Mouse (Mus musculus): Measurements from ENCODE around the gene Rftn1.

Gene Rftn1

DNA sequence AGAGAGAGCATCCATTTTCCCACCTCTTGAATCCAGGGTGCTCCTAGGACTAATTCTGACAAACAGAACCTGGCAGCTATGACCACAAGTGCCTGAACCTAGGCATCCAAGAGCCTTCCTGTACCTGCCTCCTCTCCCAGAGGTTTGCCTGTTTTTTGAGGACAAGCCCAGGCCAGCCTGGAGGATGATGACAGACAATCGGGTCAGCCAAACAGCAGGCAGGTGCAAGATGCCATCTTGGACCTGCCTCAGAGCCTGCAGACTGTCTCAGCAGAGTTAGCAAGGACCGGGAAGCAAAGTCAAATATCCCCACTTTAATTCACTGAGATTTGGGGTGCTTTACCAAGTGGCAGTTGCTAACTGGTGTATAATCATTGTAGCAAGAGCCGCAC is 170.7 kb downstream of the Rftn1 start:
- Histone ChIP-seq H3K36me3 (ENCODE audit: control insufficient read depth, insufficient read depth, low read length, poor library complexity, severe bottlenecking) (peaks cover 3% of the 10 kb centered on the region), H3K27me3 (ENCODE audit: control insufficient read depth, insufficient read depth, low read length, poor library complexity, severe bottlenecking) (no peaks in the 10 kb centered on the region)
- no peak for DNase-seq (ENCODE audit: low read depth, low spot score)

DNA sequence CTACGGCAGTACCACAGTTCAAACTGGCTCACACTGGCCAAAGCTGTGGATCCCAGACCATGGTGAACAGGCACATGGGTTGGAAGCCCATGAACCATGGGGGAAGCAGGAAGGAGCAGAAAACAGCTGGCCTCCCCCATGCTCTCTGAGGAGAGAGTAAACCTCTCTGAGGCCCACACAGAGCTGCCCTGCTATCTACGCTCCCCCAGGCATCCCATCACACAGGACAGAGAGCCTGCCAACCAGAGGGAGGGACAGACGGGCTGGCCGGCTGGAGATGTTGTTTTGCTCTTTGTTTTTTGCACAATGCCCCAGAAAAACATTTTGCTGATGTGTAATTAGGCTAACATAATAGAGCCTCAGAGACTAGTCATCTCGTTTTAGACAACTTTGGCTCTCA is 171.4 kb downstream of the Rftn1 start:
- Histone ChIP-seq H3K27me3 (ENCODE audit: control insufficient read depth, insufficient read depth, low read length, poor library complexity, severe bottlenecking) (no peaks in the 10 kb centered on the region), H3K36me3 (ENCODE audit: control insufficient read depth, insufficient read depth, low read length, poor library complexity, severe bottlenecking) (peaks cover 4% of the 10 kb centered on the region)
- DNase-seq (ENCODE audit: low read depth, low spot score) = no peak

DNA sequence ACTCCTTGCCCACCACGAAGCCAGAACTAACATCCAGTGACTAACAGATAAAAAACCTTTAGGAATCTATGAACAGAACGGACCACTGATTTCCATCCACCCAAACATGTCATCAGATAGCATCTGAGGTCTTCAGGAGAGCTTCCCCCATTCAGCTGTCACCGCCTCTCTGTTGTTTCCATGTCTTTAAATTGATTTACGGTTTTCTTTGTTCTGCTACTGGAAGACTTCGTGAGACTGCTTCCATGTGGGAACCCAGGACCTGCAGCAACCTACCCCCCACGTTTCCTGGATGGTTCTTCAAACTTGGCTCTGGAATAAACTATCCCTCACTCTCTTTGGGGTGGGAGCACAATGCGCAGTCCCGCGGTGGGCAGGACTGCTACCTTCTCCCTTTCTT is 175.8 kb downstream of the Rftn1 start:
- DNase-seq (ENCODE audit: low read depth, low spot score) = no peak
- Histone ChIP-seq H3K36me3 (ENCODE audit: control insufficient read depth, insufficient read depth, low read length, poor library complexity, severe bottlenecking) (peaks cover 4% of the 10 kb centered on the region; the same call in 1 of the 2 replicates), H3K27me3 (ENCODE audit: control insufficient read depth, insufficient read depth, low read length, poor library complexity, severe bottlenecking) (no peaks in the 10 kb centered on the region)

DNA sequence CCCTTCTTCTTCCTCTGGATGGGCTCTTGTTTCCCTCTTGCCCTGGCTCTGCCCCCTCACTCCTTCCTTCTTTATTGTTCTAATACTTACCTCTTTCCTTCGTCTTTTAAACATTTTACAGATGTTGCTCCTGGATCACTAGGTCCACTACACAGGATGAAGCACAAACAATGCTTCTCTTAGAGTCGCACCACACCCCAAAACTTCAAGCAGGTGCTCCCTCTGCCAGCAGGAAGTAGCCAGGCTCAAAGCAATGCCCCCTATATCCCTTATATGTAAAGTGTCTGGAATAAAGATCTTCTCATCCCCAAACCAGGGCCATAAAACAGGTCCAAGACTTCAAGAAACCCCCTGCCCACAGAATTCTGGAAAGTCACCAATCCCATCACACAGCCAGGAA is 176.6 kb downstream of the Rftn1 start:
- no peaks in the 10 kb centered on the region for H3K27me3 ChIP-seq (ENCODE audit: control insufficient read depth, insufficient read depth, low read length, poor library complexity, severe bottlenecking)
- H3K36me3 ChIP-seq (ENCODE audit: control insufficient read depth, insufficient read depth, low read length, poor library complexity, severe bottlenecking) = peaks cover 3% of the 10 kb centered on the region; the same call in 1 of the 2 replicates
- no peak for DNase-seq (ENCODE audit: low read depth, low spot score)

DNA sequence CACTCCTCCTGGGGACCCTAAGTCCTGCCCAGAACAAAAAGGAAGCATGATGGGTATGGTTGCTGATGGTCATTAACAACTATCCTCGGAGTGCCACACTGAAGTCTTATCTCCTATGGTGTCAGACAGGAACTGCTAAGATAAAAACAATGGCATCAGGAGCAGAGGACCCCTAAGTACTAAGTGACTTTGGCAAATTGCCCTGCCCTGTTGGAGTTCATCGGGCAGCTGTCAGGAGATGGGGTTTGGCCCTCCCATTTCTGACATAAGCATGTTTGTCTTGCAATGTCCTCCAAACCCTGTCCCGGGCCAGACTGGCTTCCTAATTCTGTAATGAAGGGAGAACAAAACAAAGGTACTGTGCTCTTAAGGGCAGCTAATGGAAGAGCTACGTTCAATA is 180.4 kb downstream of the Rftn1 start:
- Histone ChIP-seq H3K27me3 (ENCODE audit: control insufficient read depth, insufficient read depth, low read length, poor library complexity, severe bottlenecking) (no peaks in the 10 kb centered on the region), H3K36me3 (ENCODE audit: control insufficient read depth, insufficient read depth, low read length, poor library complexity, severe bottlenecking) (peaks cover 6% of the 10 kb centered on the region)
- no peak for DNase-seq (ENCODE audit: low read depth, low spot score)

GRCm38 (mm10) chr17:50006721-50007351 is 183.6 kb downstream of the Rftn1 start:
- Histone ChIP-seq H3K36me3 (ENCODE audit: control insufficient read depth, insufficient read depth, low read length, poor library complexity, severe bottlenecking) (peaks cover 19% of the 10 kb centered on the region), H3K27me3 (ENCODE audit: control insufficient read depth, insufficient read depth, low read length, poor library complexity, severe bottlenecking) (no peaks in the 10 kb centered on the region)
- no peak for DNase-seq (ENCODE audit: low read depth, low spot score)

- Histone ChIP-seq H3K36me3 (ENCODE audit: control insufficient read depth, insufficient read depth, low read length, poor library complexity, severe bottlenecking) (peaks cover 19% of the 10 kb centered on the region), H3K27me3 (ENCODE audit: control insufficient read depth, insufficient read depth, low read length, poor library complexity, severe bottlenecking) (no peaks in the 10 kb centered on the region)
- no peak for DNase-seq (ENCODE audit: low read depth, low spot score)
These were observed 184.1 kb downstream of the Rftn1 start for GRCm38 (mm10) chr17:50006338-50006720.

DNA sequence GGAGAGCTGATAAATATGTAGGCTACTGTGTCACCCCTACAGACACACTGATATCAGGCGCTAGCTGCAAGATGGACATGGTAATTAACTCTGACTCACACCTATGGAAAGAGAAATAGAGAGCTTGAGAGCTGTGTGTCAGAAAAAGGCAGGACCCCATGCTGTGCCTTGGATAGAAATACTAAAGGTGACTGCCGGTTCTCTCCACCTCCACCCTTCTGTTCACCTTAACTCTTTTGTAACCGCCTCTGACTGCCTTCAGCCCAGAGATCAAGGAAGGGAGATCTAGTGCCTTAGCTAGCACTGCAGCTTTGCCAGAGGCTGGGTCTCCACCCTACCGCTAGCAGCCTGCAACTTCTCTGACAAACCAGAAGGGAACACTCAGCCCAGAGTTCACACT is 187.3 kb downstream of the Rftn1 start:
- H3K27me3 ChIP-seq (ENCODE audit: control insufficient read depth, insufficient read depth, low read length, poor library complexity, severe bottlenecking) = no peaks in the 10 kb centered on the region
- peaks cover 37% of the 10 kb centered on the region for H3K36me3 ChIP-seq (ENCODE audit: control insufficient read depth, insufficient read depth, low read length, poor library complexity, severe bottlenecking)
- no peak for DNase-seq (ENCODE audit: low read depth, low spot score)

DNA sequence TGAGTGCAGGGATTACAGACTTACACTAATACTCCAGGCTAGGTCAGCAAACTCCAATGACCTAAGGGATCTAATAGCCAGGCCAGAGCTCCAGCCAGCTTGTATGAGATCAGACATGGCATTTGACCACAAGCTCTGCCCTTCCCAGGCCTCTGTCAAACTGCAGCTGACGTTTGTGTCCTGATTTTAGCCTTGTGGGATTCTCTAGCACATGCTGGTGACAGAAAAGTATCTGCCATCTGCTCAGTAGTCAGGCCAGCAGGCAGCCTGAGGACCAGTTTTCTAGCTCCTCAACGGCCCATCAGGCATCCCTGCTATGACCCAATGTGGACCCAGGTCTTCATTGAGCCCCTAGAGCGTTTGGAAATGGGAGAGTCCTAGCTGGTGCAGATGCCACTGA is 188.3 kb downstream of the Rftn1 start:
- Histone ChIP-seq H3K27me3 (ENCODE audit: control insufficient read depth, insufficient read depth, low read length, poor library complexity, severe bottlenecking) (no peaks in the 10 kb centered on the region), H3K36me3 (ENCODE audit: control insufficient read depth, insufficient read depth, low read length, poor library complexity, severe bottlenecking) (peaks cover 37% of the 10 kb centered on the region)
- no peak for DNase-seq (ENCODE audit: low read depth, low spot score)

GRCm38 (mm10) chr17:50001754-50002153 is 188.7 kb downstream of the Rftn1 start:
- DNase-seq (ENCODE audit: low read depth, low spot score) = no peak
- Histone ChIP-seq H3K36me3 (ENCODE audit: control insufficient read depth, insufficient read depth, low read length, poor library complexity, severe bottlenecking) (peaks cover 37% of the 10 kb centered on the region), H3K27me3 (ENCODE audit: control insufficient read depth, insufficient read depth, low read length, poor library complexity, severe bottlenecking) (no peaks in the 10 kb centered on the region)

DNA sequence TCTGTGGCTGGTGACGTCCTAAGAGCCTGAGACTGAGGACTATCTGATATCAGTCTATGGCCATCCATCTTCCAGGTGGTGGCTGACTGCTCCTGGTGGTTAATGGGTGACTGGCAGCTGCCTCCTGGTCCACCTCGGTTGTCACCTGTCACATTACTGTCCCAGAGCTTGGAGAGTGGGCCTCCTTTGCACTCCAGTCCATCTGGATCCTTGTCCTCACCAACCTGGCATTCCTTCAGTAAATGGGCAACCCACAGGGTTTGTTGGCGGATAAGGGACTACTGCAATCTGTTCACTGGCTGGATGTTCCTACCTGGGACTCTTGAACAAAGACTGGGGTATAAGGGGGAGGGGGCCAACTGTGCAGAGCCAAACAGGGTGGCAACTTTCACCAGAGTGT is 189.9 kb downstream of the Rftn1 start:
- Histone ChIP-seq H3K36me3 (ENCODE audit: control insufficient read depth, insufficient read depth, low read length, poor library complexity, severe bottlenecking) (peaks cover 36% of the 10 kb centered on the region), H3K27me3 (ENCODE audit: control insufficient read depth, insufficient read depth, low read length, poor library complexity, severe bottlenecking) (no peaks in the 10 kb centered on the region)
- no peak for DNase-seq (ENCODE audit: low read depth, low spot score)

DNA sequence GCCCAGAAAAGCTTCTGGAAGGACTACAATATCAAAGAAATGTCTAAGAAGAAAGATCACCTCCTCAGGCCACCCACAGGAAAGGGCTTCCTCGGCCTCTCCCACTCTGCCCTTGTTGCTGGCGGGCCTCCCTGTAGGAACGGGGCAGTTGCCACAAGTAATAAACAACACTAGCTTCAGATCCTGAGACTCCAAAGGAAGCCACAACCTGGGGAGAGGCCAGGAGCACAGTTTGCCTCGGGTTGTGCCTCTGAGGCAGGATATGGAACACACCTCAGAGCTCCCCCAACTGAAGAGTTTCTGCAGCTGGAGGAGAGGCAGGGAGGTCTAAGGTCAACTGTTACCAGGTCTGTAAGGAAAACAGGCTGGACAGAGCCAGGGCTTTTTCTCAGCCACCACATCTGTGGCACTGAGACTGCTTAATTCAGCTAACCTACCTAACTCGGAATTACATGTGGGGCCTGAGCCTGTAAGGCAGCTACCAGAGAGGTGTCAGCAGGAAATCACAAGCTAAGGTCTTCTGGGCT is 193.8 kb downstream of the Rftn1 start:
- Histone ChIP-seq H3K36me3 (ENCODE audit: control insufficient read depth, insufficient read depth, low read length, poor library complexity, severe bottlenecking) (peaks cover 23% of the 10 kb centered on the region), H3K27me3 (ENCODE audit: control insufficient read depth, insufficient read depth, low read length, poor library complexity, severe bottlenecking) (no peaks in the 10 kb centered on the region)
- no peak for DNase-seq (ENCODE audit: low read depth, low spot score)

DNA sequence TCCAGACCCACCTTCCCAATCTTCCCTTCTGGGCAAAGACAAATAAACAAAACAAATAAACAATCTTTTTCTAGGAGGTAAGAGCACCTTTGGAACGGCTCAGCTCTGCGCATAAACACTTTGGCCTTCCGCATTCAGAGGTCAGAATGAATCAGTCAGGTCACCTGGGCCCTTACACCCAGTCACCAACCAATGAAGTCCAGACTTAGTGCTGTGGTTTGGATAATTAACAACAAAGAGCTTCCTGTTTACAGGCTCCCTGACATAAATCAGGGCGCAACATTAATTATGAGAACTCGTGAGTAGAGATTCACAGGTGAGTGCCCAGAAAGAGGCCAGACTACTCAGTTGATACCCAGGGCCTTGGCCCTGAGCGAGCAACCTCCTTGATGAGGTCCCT is 194.4 kb downstream of the Rftn1 start:
- peaks cover 22% of the 10 kb centered on the region for H3K36me3 ChIP-seq (ENCODE audit: control insufficient read depth, insufficient read depth, low read length, poor library complexity, severe bottlenecking)
- no peak for DNase-seq (ENCODE audit: low read depth, low spot score)
- no peaks in the 10 kb centered on the region for H3K27me3 ChIP-seq (ENCODE audit: control insufficient read depth, insufficient read depth, low read length, poor library complexity, severe bottlenecking)

- peaks cover 13% of the 10 kb centered on the region for H3K36me3 ChIP-seq (ENCODE audit: control insufficient read depth, insufficient read depth, low read length, poor library complexity, severe bottlenecking)
- no peaks in the 10 kb centered on the region for H3K27me3 ChIP-seq (ENCODE audit: control insufficient read depth, insufficient read depth, low read length, poor library complexity, severe bottlenecking)
- DNase-seq (ENCODE audit: low read depth, low spot score) = no peak
These were observed 195.2 kb downstream of the Rftn1 start for GRCm38 (mm10) chr17:49995226-49995625.

- no peaks in the 10 kb centered on the region for H3K27me3 ChIP-seq (ENCODE audit: control insufficient read depth, insufficient read depth, low read length, poor library complexity, severe bottlenecking)
- no peak for DNase-seq (ENCODE audit: low read depth, low spot score)
- H3K36me3 ChIP-seq (ENCODE audit: control insufficient read depth, insufficient read depth, low read length, poor library complexity, severe bottlenecking) = peaks cover 7% of the 10 kb centered on the region; the same call in 1 of the 2 replicates
These were observed 196.8 kb downstream of the Rftn1 start for GRCm38 (mm10) chr17:49993631-49994030.
